8 mouse cellular contexts compared by ENCODE assay signal in genomic region chr2:181384919-181385391, GRCm38 (mm10). TPM values are rescaled to one million over a fixed set of nuclear protein-coding genes. Genes with fewer than 3 reads are reported as not detected.
A peak's percentile ranks its signal among the peaks of the same experiment; 100 is the strongest.
DNase-seq lines count a peak whose midpoint lies in the region; ATAC-seq and TF ChIP-seq lines count a peak whose summit lies in the region.
"Had no signal": no experiment of that assay in that cellular context is flagged by ENCODE, and none has a peak within 500 bp of the region (broad histone marks: within the 10 kb centered on the region; RNA-seq: fewer than 3 reads in every experiment).

No protein-coding gene starts in this region.

- H3K4me2 ChIP-seq in kidney, postnatal 0 days (ENCODE audit: low read length) = no peak overlapping the region
- no peak overlapping the region for H3K4me2 ChIP-seq in kidney, embryonic 15.5 days

- peak overlapping the region; percentile 25; the same call in 1 of the 2 replicates for H3K27ac ChIP-seq in kidney, postnatal 0 days
- H3K27ac ChIP-seq in kidney, embryonic 15.5 days = no peak overlapping the region

- WGBS in kidney, postnatal 0 days = 75% methylated on average over 4 of the region's 4 CpGs
- 85% methylated on average over 4 of the region's 4 CpGs for WGBS in kidney, embryonic 15.5 days
- 78% methylated on average over 4 of the region's 4 CpGs for WGBS in lung, adult 2 months

- H3K36me3 ChIP-seq in kidney, postnatal 0 days (ENCODE audit: insufficient read depth, low read length) = peaks cover 47% of the 10 kb centered on the region
- peaks cover 83% of the 10 kb centered on the region for H3K36me3 ChIP-seq in kidney, embryonic 15.5 days

- no peak overlapping the region for H3K4me3 ChIP-seq in kidney, postnatal 0 days (replicated peaks; ENCODE audit: low read depth, low read length)
- no peak overlapping the region for H3K4me3 ChIP-seq in kidney, embryonic 15.5 days (replicated peaks)
- no peak overlapping the region for H3K4me3 ChIP-seq in lung, adult 2 months (replicated peaks; ENCODE audit: extremely low read depth, low read depth, low read length)
- H3K4me3 ChIP-seq: megakaryocyte, embryonic 14.5 days had no signal

- H3K9me3 ChIP-seq in kidney, postnatal 0 days (replicated peaks; ENCODE audit: low read length) = no peaks in the 10 kb centered on the region
- H3K9me3 ChIP-seq in kidney, embryonic 15.5 days (replicated peaks) = no peaks in the 10 kb centered on the region
- H3K9me3 ChIP-seq: megakaryocyte, embryonic 14.5 days had no signal

- no peak; the same call in 1 of the 2 replicates for ATAC-seq in kidney, postnatal 0 days (replicated peaks; ENCODE audit: low FRiP score, low read depth)
- ATAC-seq in kidney, embryonic 15.5 days (replicated peaks; ENCODE audit: low FRiP score) = no peak

- H3K27me3 ChIP-seq in kidney, postnatal 0 days (ENCODE audit: insufficient read depth, low read length) = no peaks in the 10 kb centered on the region
- no peaks in the 10 kb centered on the region for H3K27me3 ChIP-seq in kidney, embryonic 15.5 days
- H3K27me3 ChIP-seq: megakaryocyte, embryonic 14.5 days had no signal

- TF ChIP-seq POLR2A in lung, adult 2 months (IDR thresholded peaks at IDR 0.05; ENCODE audit: borderline replicate concordance, extremely low read depth, low read depth, low read length) = 0 out of 2 replicates have a peak, but pooled peaks have one; percentile 16

- no peak overlapping the region for H3K9ac ChIP-seq in kidney, postnatal 0 days (ENCODE audit: low read depth, low read length)
- H3K9ac ChIP-seq in kidney, embryonic 15.5 days = no peak overlapping the region

- no peak for TF ChIP-seq CTCF in kidney, postnatal 0 days (IDR thresholded peaks at IDR 0.05; ENCODE audit: low read depth)
- TF ChIP-seq CTCF in lung, adult 2 months (IDR thresholded peaks at IDR 0.05; ENCODE audit: insufficient read depth, low read length) = no peak

- DNase-seq in kidney, postnatal 0 days (ENCODE audit: low spot score) = peak; percentile 13
- DNase-seq in cerebellum, adult 9-10 months = peak; percentile 58
- DNase-seq in gastrocnemius, postnatal 25 days = peak; percentile 82
- peak; percentile 57 for DNase-seq in lung, adult 2 months
- DNase-seq in spleen, postnatal 36 days (ENCODE audit: low spot score in 2 of 2) = no peak
- no peak for DNase-seq in urinary bladder, postnatal 10 days (ENCODE audit: low spot score)

- no peaks in the 10 kb centered on the region for H3K4me1 ChIP-seq in kidney, postnatal 0 days (replicated peaks; ENCODE audit: insufficient read depth, low read length)
- no peaks in the 10 kb centered on the region for H3K4me1 ChIP-seq in kidney, embryonic 15.5 days
- peaks cover 3% of the 10 kb centered on the region; the same call in 1 of the 2 replicates for H3K4me1 ChIP-seq in lung, adult 2 months (ENCODE audit: control insufficient read depth, insufficient read depth, low read length)
- H3K4me1 ChIP-seq: megakaryocyte, embryonic 14.5 days had no signal

RNA-seq across cellular contexts. Expression of gene Lime1, which starts 5.1 kb away (rescaled TPM):
- polyA plus RNA-seq in kidney, postnatal 0 days (2015; fragmentation: Nextera tagmentation; extraction: Ambion mirVana) = 14.7 TPM in 2 replicates
- 22.6 and 26.7 TPM in 2 replicates for polyA plus RNA-seq in kidney, embryonic 15.5 days (2015; fragmentation: Nextera tagmentation; extraction: Ambion mirVana)
- 1 to 10 TPM; 4.2 to 5.5 TPM for total RNA-seq in gastrocnemius, postnatal 25 days (2021)
- polyA plus RNA-seq in lung, adult 2 months (2012; rRNA removed) = 60.5 and 89.8 TPM in 2 replicates

RNA-seq across cellular contexts. Expression of gene Arfrp1, which starts 19.8 kb away (rescaled TPM):
- polyA plus RNA-seq in kidney, postnatal 0 days (2015; fragmentation: Nextera tagmentation; extraction: Ambion mirVana) = 47.5 and 48.7 TPM in 2 replicates
- 69.4 and 71.8 TPM in 2 replicates for polyA plus RNA-seq in kidney, embryonic 15.5 days (2015; fragmentation: Nextera tagmentation; extraction: Ambion mirVana)
- 10 to 100 TPM; 25.0 to 29.3 TPM for total RNA-seq in gastrocnemius, postnatal 25 days (2021)
- 29.1 and 42.9 TPM in 2 replicates for polyA plus RNA-seq in lung, adult 2 months (2012; rRNA removed)

RNA-seq across cellular contexts. Expression of gene Zgpat, which starts 20.2 kb away (rescaled TPM):
- 32.2 and 33.1 TPM in 2 replicates for polyA plus RNA-seq in kidney, postnatal 0 days (2015; fragmentation: Nextera tagmentation; extraction: Ambion mirVana)
- 41.7 and 43.7 TPM in 2 replicates for polyA plus RNA-seq in kidney, embryonic 15.5 days (2015; fragmentation: Nextera tagmentation; extraction: Ambion mirVana)
- 10 to 100 TPM; 12.8 to 13.1 TPM for total RNA-seq in gastrocnemius, postnatal 25 days (2021)
- 39.0 and 44.0 TPM in 2 replicates for polyA plus RNA-seq in lung, adult 2 months (2012; rRNA removed)

Comparison
In these comparisons a context has a peak if more than half of its experiments do, and no peak if none do; other contexts are left out.
1. DNase-seq: peak in kidney, postnatal 0 days (single experiment), cerebellum, adult 9-10 months (single experiment), gastrocnemius, postnatal 25 days (single experiment) and lung, adult 2 months (single experiment); none in spleen, postnatal 36 days (0 of 2) and urinary bladder, postnatal 10 days (single experiment).